Mouse (Mus musculus) liver, embryonic 14.5 days (tissue): Measurements from ENCODE around the gene Jup.

Experiments used
- CTCF ChIP-seq: IDR thresholded peaks from 2 replicates; pipeline ENCODE4 v1.5.1; 2016; ENCODE audit warnings: antibody characterized with exemption, low read depth, control low read depth
- EP300 ChIP-seq: IDR thresholded peaks from 2 replicates; pipeline ENCODE4 v1.6.1; 2016; ENCODE audit warnings: antibody characterized with exemption, low read depth

DNA sequence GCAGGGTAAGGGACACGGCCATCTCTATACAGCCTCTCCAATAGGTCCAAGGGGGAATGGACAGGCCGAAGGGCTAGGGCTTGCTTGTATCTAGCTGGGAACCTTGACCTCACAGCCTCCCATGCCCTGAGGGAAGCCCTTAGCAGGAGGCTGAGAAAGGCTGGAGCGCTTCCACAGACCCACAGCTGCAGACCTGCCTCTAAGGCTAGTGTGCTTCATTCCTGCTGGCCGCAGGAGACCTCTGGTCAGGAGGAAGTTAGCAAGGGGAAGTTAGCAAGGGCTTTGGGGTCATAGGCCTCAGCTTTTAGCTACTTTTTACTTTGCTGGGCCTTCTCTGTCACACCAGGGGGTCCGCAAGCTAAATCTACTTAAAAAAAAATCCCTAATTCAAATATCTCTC lies 19.1 kb downstream of the Jup start:
- TF ChIP-seq CTCF: no peak
- TF ChIP-seq EP300: no peak
